In the genomic region with DNA sequence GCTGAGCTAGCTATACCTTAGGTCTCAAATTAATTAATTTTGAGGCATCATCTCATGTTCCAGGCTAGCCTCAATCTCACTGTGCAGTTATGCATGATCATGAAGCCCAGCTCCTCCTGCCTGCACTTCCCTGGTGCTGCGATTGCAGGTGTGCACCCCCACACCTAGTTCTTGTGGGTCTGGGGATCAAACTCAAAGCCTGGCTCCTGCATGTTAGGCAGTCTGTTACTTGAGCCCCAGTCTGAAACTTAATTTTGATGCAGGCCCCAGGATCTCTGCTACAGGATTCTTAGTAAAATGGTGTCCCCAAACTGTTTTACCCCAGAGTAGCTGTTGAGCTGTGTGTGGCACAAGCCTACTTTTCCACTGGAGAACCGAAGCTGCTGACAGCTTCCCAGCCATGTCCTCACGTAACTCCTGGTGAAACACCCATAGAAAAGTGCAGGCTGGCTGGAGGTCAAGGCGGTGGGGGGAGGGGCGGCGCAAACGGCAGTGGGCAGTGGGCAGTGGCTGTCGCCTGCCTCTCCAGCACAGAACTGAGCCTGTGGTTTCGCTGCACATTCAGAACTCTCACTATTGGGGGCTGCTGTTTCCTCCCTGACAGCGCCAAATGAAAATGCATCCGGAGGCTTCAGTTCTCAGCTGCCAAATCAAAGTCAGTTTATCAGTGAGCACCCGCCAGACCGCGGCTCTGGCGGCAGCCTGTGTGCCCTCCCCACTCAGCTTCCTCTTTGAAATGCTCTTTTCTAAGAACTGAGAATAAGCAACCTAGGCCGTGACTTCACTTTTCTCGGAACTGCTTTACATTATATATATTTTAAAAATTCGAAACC, we compare ENCODE assay signal across 9 mouse cellular contexts. TPM values are rescaled to one million over a fixed set of nuclear protein-coding genes. Genes with fewer than 3 reads are reported as not detected.
A peak's percentile ranks its signal among the peaks of the same experiment; 100 is the strongest.
DNase-seq lines count a peak whose midpoint lies in the region; ATAC-seq and TF ChIP-seq lines count a peak whose summit lies in the region.
"Had no signal": no experiment of that assay in that cellular context is flagged by ENCODE, and none has a peak within 500 bp of the region (broad histone marks: within the 10 kb centered on the region; RNA-seq: fewer than 3 reads in every experiment).

No protein-coding gene starts in this region.

- H3K36me3 ChIP-seq in forebrain, embryonic 15.5 days: no peaks in the 10 kb centered on the region
- H3K36me3 ChIP-seq in liver, postnatal 0 days (replicated peaks; ENCODE audit: insufficient read depth, low read length): 0 out of 2 replicates have a peak, but pooled peaks cover 3% of the 10 kb centered on the region
- no peaks in the 10 kb centered on the region for H3K36me3 ChIP-seq in neural tube, embryonic 11.5 days (ENCODE audit: control insufficient read depth, insufficient read depth, low read length)

- H3K4me1 ChIP-seq in forebrain, embryonic 15.5 days: peaks cover 12% of the 10 kb centered on the region
- H3K4me1 ChIP-seq in liver, postnatal 0 days (ENCODE audit: insufficient read depth): peaks cover 18% of the 10 kb centered on the region
- peaks cover 5% of the 10 kb centered on the region; the same call in 1 of the 2 replicates for H3K4me1 ChIP-seq in neural tube, embryonic 11.5 days (ENCODE audit: control insufficient read depth, insufficient read depth, low read length)

- no peaks in the 10 kb centered on the region for H3K9me3 ChIP-seq in forebrain, embryonic 15.5 days
- no peaks in the 10 kb centered on the region for H3K9me3 ChIP-seq in liver, postnatal 0 days (ENCODE audit: low read length)
- no peaks in the 10 kb centered on the region for H3K9me3 ChIP-seq in neural tube, embryonic 11.5 days (ENCODE audit: control insufficient read depth, low read length)

- no peak overlapping the region for H3K27ac ChIP-seq in forebrain, embryonic 15.5 days (replicated peaks)
- no peak overlapping the region; the same call in 1 of the 2 replicates for H3K27ac ChIP-seq in liver, postnatal 0 days (ENCODE audit: low read depth)
- H3K27ac ChIP-seq in neural tube, embryonic 11.5 days (ENCODE audit: low read depth, low read length): no peak overlapping the region

- DNase-seq in B cell, adult 2 months: peak; percentile 59 to 64
- peak; percentile 85 for DNase-seq in T-cell, adult 2 months (ENCODE audit: low spot score)
- DNase-seq in liver, postnatal 0 days: peak; percentile 62
- DNase-seq in neural tube, embryonic 11.5 days (ENCODE audit: low spot score): peak; percentile 48
- no peak for DNase-seq in left cerebral cortex, postnatal 36 days (ENCODE audit: low spot score in 2 of 2)

- H3K9ac ChIP-seq in forebrain, embryonic 15.5 days (replicated peaks): no peak overlapping the region
- peak overlapping the region; percentile 36; the same call in 1 of the 2 replicates for H3K9ac ChIP-seq in liver, postnatal 0 days (replicated peaks)
- peak overlapping the region; percentile 36 for H3K9ac ChIP-seq in neural tube, embryonic 11.5 days (ENCODE audit: low read length)

- H3K27me3 ChIP-seq in forebrain, embryonic 15.5 days: no peaks in the 10 kb centered on the region
- no peaks in the 10 kb centered on the region for H3K27me3 ChIP-seq in liver, postnatal 0 days (ENCODE audit: insufficient read depth, low read length)
- no peaks in the 10 kb centered on the region for H3K27me3 ChIP-seq in neural tube, embryonic 11.5 days (ENCODE audit: control insufficient read depth, insufficient read depth, low read length)

- 0 out of 2 replicates have a peak, but pooled peaks have one; percentile 29 for ATAC-seq in forebrain, embryonic 15.5 days (replicated peaks)
- ATAC-seq in inflammation-experienced regulatory T-cells, adult 6 months: peak; percentile 88
- ATAC-seq in liver, postnatal 0 days: peak; percentile 43; the same call in 1 of the 2 replicates
- no peak for ATAC-seq in neural tube, embryonic 11.5 days (ENCODE audit: insufficient read depth, low FRiP score, low TSS enrichment)
- ATAC-seq in erythroid progenitor cell, adult 5-6 weeks (replicated peaks; ENCODE audit: low FRiP score, poor library complexity, severe bottlenecking): no peak

- no peak; the same call in 1 of the 2 replicates for TF ChIP-seq EP300 in liver, postnatal 0 days (IDR thresholded peaks at IDR 0.05; ENCODE audit: low read depth)

- 31% methylated on average over 18 of the region's 18 CpGs for WGBS in forebrain, embryonic 15.5 days
- WGBS in liver, postnatal 0 days (ENCODE audit: insufficient replicate concordance): 6% methylated on average over 18 of the region's 18 CpGs
- 30% methylated on average over 18 of the region's 18 CpGs for WGBS in neural tube, embryonic 11.5 days

- intact Hi-C loops in left cerebral cortex, postnatal 36 days (cut with DNase I): loop anchor here (5.0 kb wide), 1 partner anchor 36 kb away; a partner anchor contains a TSS

- no peak overlapping the region for H3K4me3 ChIP-seq in forebrain, embryonic 15.5 days
- peak overlapping the region; percentile 27 for H3K4me3 ChIP-seq in liver, postnatal 0 days (ENCODE audit: low read depth, low read length)
- H3K4me3 ChIP-seq in neural tube, embryonic 11.5 days (ENCODE audit: low read depth, low read length): no peak overlapping the region

- peak overlapping the region; percentile 21; the same call in 1 of the 2 replicates for H3K4me2 ChIP-seq in forebrain, embryonic 15.5 days (replicated peaks)
- peak overlapping the region; percentile 69 for H3K4me2 ChIP-seq in liver, postnatal 0 days (ENCODE audit: low read depth, low read length)
- H3K4me2 ChIP-seq in neural tube, embryonic 11.5 days (ENCODE audit: low read depth): peak overlapping the region; percentile 19; the same call in 1 of the 2 replicates

- TF ChIP-seq CTCF in liver, postnatal 0 days (IDR thresholded peaks at IDR 0.05; ENCODE audit: low read depth): no peak

RNA-seq across cellular contexts. Expression of a gene that starts 8.8 kb away (rescaled TPM):
- polyA plus RNA-seq in forebrain, embryonic 15.5 days (2015; fragmentation: Nextera tagmentation; extraction: Ambion mirVana): 0.94 and 1.5 TPM in 2 replicates
- 1 to 10 TPM; 1.2 to 1.4 (median 1.2) TPM for polyA plus RNA-seq in inflammation-experienced regulatory T-cells, adult 6 months (2017; shearing (Covaris generic))
- polyA plus RNA-seq in liver, postnatal 0 days (2015; fragmentation: Nextera tagmentation; extraction: Ambion mirVana): 1.1 TPM in 2 replicates
- 2.5 and 3.6 TPM in 2 replicates for polyA plus RNA-seq in neural tube, embryonic 11.5 days (2014; fragmentation: Nextera tagmentation; extraction: Ambion mirVana)
- 1.3 and 3.6 TPM in 2 replicates for total RNA-seq in erythroid progenitor cell, adult 5-6 weeks (2015; ENCODE audit: low replicate concordance)
- total RNA-seq in erythroid progenitor cell, adult 5-6 weeks (2017; ENCODE audit: low replicate concordance): 2.0 and 3.2 TPM in 2 replicates
- total RNA-seq in left cerebral cortex, postnatal 36 days (2021): under 1 TPM; 0.18 to 0.25 TPM

RNA-seq across cellular contexts. Expression of a gene that starts 31.0 kb away (rescaled TPM):
- not detected in 2 replicates for polyA plus RNA-seq in forebrain, embryonic 15.5 days (2015; fragmentation: Nextera tagmentation; extraction: Ambion mirVana)
- polyA plus RNA-seq in inflammation-experienced regulatory T-cells, adult 6 months (2017; shearing (Covaris generic)): not detected
- polyA plus RNA-seq in liver, postnatal 0 days (2015; fragmentation: Nextera tagmentation; extraction: Ambion mirVana): not detected in 2 replicates
- polyA plus RNA-seq in neural tube, embryonic 11.5 days (2014; fragmentation: Nextera tagmentation; extraction: Ambion mirVana): not detected in 2 replicates
- not detected in 2 replicates for total RNA-seq in erythroid progenitor cell, adult 5-6 weeks (2015; ENCODE audit: low replicate concordance)
- not detected in 2 replicates for total RNA-seq in erythroid progenitor cell, adult 5-6 weeks (2017; ENCODE audit: low replicate concordance)
- total RNA-seq in left cerebral cortex, postnatal 36 days (2021): not detected
- polyA plus RNA-seq: cortical plate, adult 2 months had no signal

RNA-seq across cellular contexts. Expression of a gene that starts 38.1 kb away (rescaled TPM):
- not detected in 2 replicates for polyA plus RNA-seq in forebrain, embryonic 15.5 days (2015; fragmentation: Nextera tagmentation; extraction: Ambion mirVana)
- polyA plus RNA-seq in inflammation-experienced regulatory T-cells, adult 6 months (2017; shearing (Covaris generic)): 1 to 10 TPM in 1 of 3 experiments, not detected in 2; 1.1 TPM
- polyA plus RNA-seq in liver, postnatal 0 days (2015; fragmentation: Nextera tagmentation; extraction: Ambion mirVana): not detected in 2 replicates
- polyA plus RNA-seq in neural tube, embryonic 11.5 days (2014; fragmentation: Nextera tagmentation; extraction: Ambion mirVana): not detected in 2 replicates
- not detected in 2 replicates for total RNA-seq in erythroid progenitor cell, adult 5-6 weeks (2015; ENCODE audit: low replicate concordance)
- total RNA-seq in erythroid progenitor cell, adult 5-6 weeks (2017; ENCODE audit: low replicate concordance): not detected in 2 replicates
- total RNA-seq in left cerebral cortex, postnatal 36 days (2021): not detected
- polyA plus RNA-seq: cortical plate, adult 2 months had no signal

RNA-seq across cellular contexts. Expression of a gene that starts 47.8 kb away (rescaled TPM):
- not detected in 2 replicates for polyA plus RNA-seq in forebrain, embryonic 15.5 days (2015; fragmentation: Nextera tagmentation; extraction: Ambion mirVana)
- polyA plus RNA-seq in inflammation-experienced regulatory T-cells, adult 6 months (2017; shearing (Covaris generic)): not detected
- not detected in 2 replicates for polyA plus RNA-seq in liver, postnatal 0 days (2015; fragmentation: Nextera tagmentation; extraction: Ambion mirVana)
- not detected in 2 replicates for polyA plus RNA-seq in neural tube, embryonic 11.5 days (2014; fragmentation: Nextera tagmentation; extraction: Ambion mirVana)
- total RNA-seq in erythroid progenitor cell, adult 5-6 weeks (2015; ENCODE audit: low replicate concordance): not detected in 2 replicates
- total RNA-seq in erythroid progenitor cell, adult 5-6 weeks (2017; ENCODE audit: low replicate concordance): not detected in 2 replicates
- total RNA-seq in left cerebral cortex, postnatal 36 days (2021): not detected
- polyA plus RNA-seq: cortical plate, adult 2 months had no signal

RNA-seq across cellular contexts. Expression of a gene that starts 53.0 kb away (rescaled TPM):
- not detected in 2 replicates for polyA plus RNA-seq in forebrain, embryonic 15.5 days (2015; fragmentation: Nextera tagmentation; extraction: Ambion mirVana)
- polyA plus RNA-seq in inflammation-experienced regulatory T-cells, adult 6 months (2017; shearing (Covaris generic)): not detected
- polyA plus RNA-seq in liver, postnatal 0 days (2015; fragmentation: Nextera tagmentation; extraction: Ambion mirVana): not detected in 2 replicates
- polyA plus RNA-seq in neural tube, embryonic 11.5 days (2014; fragmentation: Nextera tagmentation; extraction: Ambion mirVana): not detected in 2 replicates
- not detected in 2 replicates for total RNA-seq in erythroid progenitor cell, adult 5-6 weeks (2015; ENCODE audit: low replicate concordance)
- not detected in 2 replicates for total RNA-seq in erythroid progenitor cell, adult 5-6 weeks (2017; ENCODE audit: low replicate concordance)
- not detected for total RNA-seq in left cerebral cortex, postnatal 36 days (2021)
- polyA plus RNA-seq: cortical plate, adult 2 months had no signal

Comparison
In these comparisons a context has a peak if more than half of its experiments do, and no peak if none do; other contexts are left out.
1. DNase-seq: peak in B cell, adult 2 months (2 of 2), T-cell, adult 2 months (single experiment), liver, postnatal 0 days (single experiment) and neural tube, embryonic 11.5 days (single experiment); none in left cerebral cortex, postnatal 36 days (0 of 2).
2. ATAC-seq: peak in forebrain, embryonic 15.5 days (single experiment), inflammation-experienced regulatory T-cells, adult 6 months (single experiment) and liver, postnatal 0 days (single experiment); none in neural tube, embryonic 11.5 days (single experiment) and erythroid progenitor cell, adult 5-6 weeks (single experiment).
3. H3K4me2 ChIP-seq: peak in every context shown above with its lines; median percentile 69 in liver, postnatal 0 days; 21 in forebrain, embryonic 15.5 days; 19 in neural tube, embryonic 11.5 days.